Mouse (Mus musculus): ENCODE results near the gene Camk2n1. TPM values are rescaled to one million over a fixed set of nuclear protein-coding genes. Genes with fewer than 3 reads are reported as not detected.
"Not testable (repeated sequence)": the region's sequence is repeated elsewhere in the genome, so short reads cannot be mapped to it uniquely, and the experiment has no call there.

Gene Camk2n1
- polyA plus RNA-seq (2016; fragmentation: Nextera tagmentation; extraction: Ambion mirVana): 2.9 and 5.1 TPM in 2 replicates

DNA sequence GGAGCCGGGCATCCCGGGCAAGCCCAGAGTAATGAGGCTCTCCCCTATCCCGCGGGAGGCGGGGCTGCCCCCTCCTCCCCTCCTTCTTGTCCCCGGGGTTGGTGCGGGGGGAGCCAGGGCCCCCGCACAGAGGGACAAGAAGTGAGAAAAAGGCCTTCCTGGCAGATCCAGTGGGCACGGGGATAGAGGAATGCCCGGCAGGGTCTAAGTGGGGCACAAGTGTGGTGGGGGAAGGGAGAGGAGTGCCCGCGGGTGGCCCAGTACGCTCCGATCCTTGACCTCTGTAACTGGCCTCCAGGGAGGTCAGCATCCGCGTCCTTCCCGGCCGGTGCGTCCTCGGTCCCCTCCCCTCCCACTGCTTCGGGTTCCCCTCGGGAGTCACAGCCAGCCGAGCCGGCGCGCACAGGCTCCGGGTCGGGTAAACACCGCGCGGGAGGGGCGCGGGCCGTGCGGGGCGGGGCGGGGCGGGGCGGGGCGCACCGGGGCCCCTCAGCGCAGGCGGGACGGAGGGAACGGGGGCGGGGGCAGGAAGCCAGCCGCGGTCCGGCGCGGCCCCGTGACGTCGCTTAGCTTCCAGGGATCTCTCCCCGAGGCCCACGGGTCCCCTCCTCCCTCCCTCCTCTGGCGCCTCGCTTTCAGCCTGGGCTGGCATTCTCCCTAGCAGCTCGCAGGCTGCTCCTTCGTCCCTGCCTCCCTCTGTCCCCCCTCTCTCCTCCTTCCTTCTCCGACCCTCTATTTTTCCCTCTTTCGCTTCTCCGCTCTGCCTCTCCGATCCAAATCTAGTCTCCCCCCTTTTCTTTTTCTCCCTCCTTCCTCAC is at the start of gene Camk2n1:
Camk2n1 (plus strand) TSS at position 562 of the 818 bp plus-strand sequence.
- H3K36me3 ChIP-seq: no peaks in the 10 kb centered on the region
- DNase-seq (ENCODE audit: low spot score): peak; percentile 79
- under 1% methylated on average over 63 of the region's 64 CpGs for WGBS
- H3K4me1 ChIP-seq (replicated peaks): peaks cover 74% of the 10 kb centered on the region
- peaks cover 86% of the 10 kb centered on the region for H3K27me3 ChIP-seq (ENCODE audit: insufficient read depth, poor library complexity, severe bottlenecking)
- H3K27ac ChIP-seq: peak within 1 kb of the TSS; percentile 97
- H3K4me3 ChIP-seq: peak within 1 kb of the TSS; percentile 79
- no peaks in the 10 kb centered on the region for H3K9me3 ChIP-seq

DNA sequence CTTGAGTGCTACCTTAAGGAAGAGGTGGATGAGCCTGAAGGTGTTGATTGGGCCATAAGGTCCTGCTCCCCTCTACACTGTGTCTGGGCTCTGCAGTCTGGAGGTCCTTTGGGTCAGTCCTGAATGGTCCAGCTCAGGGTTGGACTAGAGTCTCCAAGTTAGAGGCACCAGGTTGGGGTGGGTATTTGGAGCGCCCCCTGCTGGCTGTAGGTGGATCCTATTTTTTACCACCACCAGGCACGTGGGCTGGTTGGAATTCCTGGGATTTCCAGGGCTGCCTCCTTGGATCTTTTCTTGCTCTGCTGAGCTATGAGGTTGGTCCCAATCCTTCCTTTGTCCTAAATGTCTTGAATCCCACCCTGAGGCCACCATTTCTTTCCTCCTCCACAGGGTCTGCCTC is 49.3 kb upstream of the Camk2n1 start:
- WGBS: 2% methylated on average over 2 of the region's 2 CpGs
- no peaks in the 10 kb centered on the region for H3K4me1 ChIP-seq (replicated peaks)
- H3K27ac ChIP-seq: no peak overlapping the region
- DNase-seq (ENCODE audit: low spot score): peak; percentile 43
- no peaks in the 10 kb centered on the region for H3K9me3 ChIP-seq
- H3K27me3 ChIP-seq (ENCODE audit: insufficient read depth, poor library complexity, severe bottlenecking): peaks cover 16% of the 10 kb centered on the region
- no peaks in the 10 kb centered on the region for H3K36me3 ChIP-seq
- H3K4me3 ChIP-seq: no peak overlapping the region

DNA sequence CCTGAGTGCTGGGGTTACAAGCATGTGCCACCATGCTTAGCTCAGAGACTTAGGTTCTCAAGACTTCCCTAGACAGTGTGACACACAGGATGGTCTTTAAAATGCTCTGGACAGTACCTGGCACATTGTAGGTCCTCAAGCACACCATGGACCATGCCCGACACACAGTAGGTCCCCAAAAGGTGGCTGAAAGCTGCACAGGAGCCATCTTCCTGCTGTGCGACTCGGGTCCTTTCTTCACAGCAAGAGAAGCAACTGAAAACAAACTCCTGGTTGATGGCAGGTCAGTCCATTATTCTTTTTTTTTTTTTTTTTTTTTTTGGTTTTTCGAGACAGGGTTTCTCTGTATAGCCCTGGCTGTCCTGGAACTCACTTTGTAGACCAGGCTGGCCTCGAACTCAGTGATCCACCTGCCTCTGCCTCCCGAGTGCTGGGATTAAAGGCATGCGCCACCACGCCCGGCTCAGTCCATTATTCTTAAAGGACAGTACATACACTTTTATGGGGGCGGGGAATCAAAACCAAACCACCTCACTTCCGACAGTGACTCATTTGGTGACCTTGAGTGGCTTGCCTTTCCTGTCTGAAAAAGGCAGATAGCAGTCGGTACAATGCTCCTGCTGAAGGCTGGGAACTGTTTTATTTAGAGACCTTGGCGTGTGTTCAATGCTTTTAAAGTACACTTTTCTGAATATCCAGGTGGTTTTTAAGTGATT is 46.5 kb upstream of the Camk2n1 start:
- H3K27me3 ChIP-seq (ENCODE audit: insufficient read depth, poor library complexity, severe bottlenecking): peaks cover 22% of the 10 kb centered on the region
- no peak for DNase-seq (ENCODE audit: low spot score)
- peaks cover 7% of the 10 kb centered on the region; the same call in 1 of the 2 replicates for H3K4me1 ChIP-seq (replicated peaks)
- no peaks in the 10 kb centered on the region for H3K9me3 ChIP-seq
- no peaks in the 10 kb centered on the region for H3K36me3 ChIP-seq
- no peak overlapping the region for H3K27ac ChIP-seq
- WGBS: 86% methylated on average over 12 of the region's 13 CpGs
- H3K4me3 ChIP-seq: no peak overlapping the region

DNA sequence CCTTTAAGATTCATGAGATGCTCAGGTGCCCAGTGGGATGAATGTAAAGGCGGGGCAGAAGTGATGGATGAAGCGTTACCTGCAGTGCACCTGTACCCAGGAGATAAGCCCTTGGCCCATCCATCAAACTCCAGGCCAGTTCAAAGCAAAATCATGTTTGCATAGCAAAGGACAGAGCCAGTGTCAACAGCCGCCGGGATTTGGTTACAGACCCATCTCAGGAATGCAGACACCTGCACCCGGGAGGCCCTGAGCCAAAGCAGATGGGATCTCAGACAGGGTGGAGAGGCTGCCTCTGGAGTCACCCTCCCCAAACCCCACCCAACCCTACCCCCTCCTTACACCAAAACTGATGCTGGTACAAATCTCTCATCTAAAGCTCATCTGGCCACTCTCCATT is 43.1 kb upstream of the Camk2n1 start:
- H3K9me3 ChIP-seq: no peaks in the 10 kb centered on the region
- peaks cover 23% of the 10 kb centered on the region for H3K4me1 ChIP-seq (replicated peaks)
- H3K4me3 ChIP-seq: no peak overlapping the region
- H3K27ac ChIP-seq: no peak overlapping the region
- 18% methylated on average over 5 of the region's 5 CpGs for WGBS
- H3K36me3 ChIP-seq: no peaks in the 10 kb centered on the region
- DNase-seq (ENCODE audit: low spot score): no peak
- peaks cover 40% of the 10 kb centered on the region for H3K27me3 ChIP-seq (ENCODE audit: insufficient read depth, poor library complexity, severe bottlenecking)

DNA sequence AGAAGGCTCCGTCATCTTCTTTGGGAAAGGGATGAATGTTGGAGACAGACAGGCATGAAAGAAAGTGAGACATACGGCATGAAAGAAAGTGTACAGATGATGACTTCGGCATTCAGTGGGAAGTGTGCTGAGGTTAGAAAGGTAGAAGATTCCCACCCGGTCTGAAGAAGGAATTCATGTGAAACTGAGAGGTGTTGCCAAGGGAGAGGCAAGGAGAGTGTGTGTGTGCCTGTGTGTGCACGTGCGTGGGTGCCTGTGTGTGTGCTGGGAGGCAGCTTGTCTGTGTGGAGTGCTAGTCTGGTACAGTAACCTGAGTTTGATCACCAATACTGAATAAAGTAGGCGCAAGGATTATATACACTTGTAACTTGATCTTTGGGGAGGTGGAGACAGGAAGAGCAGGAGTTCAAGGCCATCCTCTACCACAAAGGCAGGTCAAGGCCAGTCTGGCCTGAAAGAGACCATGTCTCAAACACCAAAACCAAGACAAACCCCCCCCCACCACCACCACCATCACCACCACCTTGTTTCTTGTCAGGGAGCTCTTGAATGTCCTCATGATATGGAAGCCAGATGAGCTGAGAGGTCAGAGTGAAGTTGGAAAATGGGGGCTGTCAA is 42.5 kb upstream of the Camk2n1 start:
- no peak for DNase-seq (ENCODE audit: low spot score)
- H3K4me1 ChIP-seq (replicated peaks): peaks cover 23% of the 10 kb centered on the region
- H3K27ac ChIP-seq: no peak overlapping the region
- peaks cover 44% of the 10 kb centered on the region for H3K27me3 ChIP-seq (ENCODE audit: insufficient read depth, poor library complexity, severe bottlenecking)
- no peak overlapping the region for H3K4me3 ChIP-seq
- H3K36me3 ChIP-seq: no peaks in the 10 kb centered on the region
- H3K9me3 ChIP-seq: no peaks in the 10 kb centered on the region
- WGBS: 53% methylated on average over 7 of the region's 7 CpGs

DNA sequence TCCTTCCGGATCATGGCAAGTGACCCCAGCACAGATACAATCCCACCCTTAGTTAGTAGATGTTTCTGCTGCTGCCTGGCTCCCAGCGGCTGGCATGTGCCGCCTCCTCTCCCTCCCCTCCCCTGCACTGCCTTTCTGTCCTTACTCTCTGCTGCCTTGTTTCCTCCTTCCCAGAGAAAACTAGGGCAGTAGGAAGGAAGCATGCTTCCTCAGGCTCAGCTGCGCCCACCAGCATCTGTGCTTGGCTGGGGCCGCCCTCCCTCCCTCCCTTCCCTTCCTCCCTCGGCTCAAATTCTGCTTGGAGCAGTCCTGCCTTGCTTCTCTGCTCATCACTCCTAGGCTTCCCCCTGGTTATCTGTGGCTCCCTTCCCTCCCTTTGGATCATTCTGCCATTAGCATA is 39.4 kb upstream of the Camk2n1 start:
- Histone ChIP-seq H3K27me3 (ENCODE audit: insufficient read depth, poor library complexity, severe bottlenecking) (peaks cover 40% of the 10 kb centered on the region), H3K9me3 (no peaks in the 10 kb centered on the region), H3K4me3 (no peak overlapping the region), H3K27ac (no peak overlapping the region), H3K4me1 (replicated peaks) (peaks cover 26% of the 10 kb centered on the region), H3K36me3 (no peaks in the 10 kb centered on the region)
- DNase-seq (ENCODE audit: low spot score): peak; percentile 7
- 24% methylated on average over 6 of the region's 6 CpGs for WGBS

DNA sequence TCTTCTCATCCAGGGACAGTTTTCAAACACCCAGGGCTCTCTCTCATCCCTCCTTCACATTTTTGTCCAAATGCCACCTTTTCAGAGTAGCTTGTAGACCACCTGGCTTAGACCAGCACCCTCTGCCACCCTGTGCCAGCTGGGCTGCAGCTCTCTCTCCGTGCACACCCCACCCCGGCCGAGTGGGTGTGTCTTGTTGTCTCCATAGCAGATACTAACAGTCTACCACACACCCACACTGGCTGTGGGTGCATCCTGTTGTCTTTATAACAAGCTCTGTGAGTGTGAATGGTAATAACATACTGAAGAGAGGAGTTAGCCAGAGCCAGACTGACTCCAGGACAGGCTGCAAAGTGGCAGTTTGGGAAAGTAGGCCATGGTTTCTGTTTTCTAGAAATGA is 38.1 kb upstream of the Camk2n1 start:
- Histone ChIP-seq H3K36me3 (no peaks in the 10 kb centered on the region), H3K27ac (no peak overlapping the region), H3K9me3 (no peaks in the 10 kb centered on the region), H3K27me3 (ENCODE audit: insufficient read depth, poor library complexity, severe bottlenecking) (peaks cover 37% of the 10 kb centered on the region), H3K4me1 (replicated peaks) (peaks cover 23% of the 10 kb centered on the region), H3K4me3 (no peak overlapping the region)
- DNase-seq (ENCODE audit: low spot score): no peak
- WGBS: 75% methylated on average over 3 of the region's 3 CpGs

DNA sequence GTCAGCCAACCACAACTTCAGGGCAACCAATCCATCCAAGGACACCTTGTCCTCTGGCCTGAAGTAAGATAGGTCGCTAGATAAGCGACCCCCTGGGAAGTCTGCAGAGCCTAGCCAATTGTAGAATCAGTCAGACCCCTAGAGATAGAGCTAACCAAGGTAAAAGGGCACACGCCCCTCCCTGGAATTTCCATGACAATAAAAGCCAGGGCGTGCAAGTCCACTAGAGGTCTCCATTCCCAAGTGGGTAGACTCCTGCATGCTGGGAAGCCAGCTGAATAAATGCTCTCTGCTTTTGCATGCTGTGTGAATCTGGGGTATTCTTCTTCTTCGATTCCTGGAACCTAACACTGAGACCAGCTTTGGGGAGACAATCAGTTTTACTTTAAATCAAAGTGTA is 37.7 kb upstream of the Camk2n1 start:
- no peak for DNase-seq (ENCODE audit: low spot score)
- no peaks in the 10 kb centered on the region for H3K9me3 ChIP-seq
- no peak overlapping the region for H3K4me3 ChIP-seq
- peaks cover 32% of the 10 kb centered on the region for H3K27me3 ChIP-seq (ENCODE audit: insufficient read depth, poor library complexity, severe bottlenecking)
- peaks cover 19% of the 10 kb centered on the region for H3K4me1 ChIP-seq (replicated peaks)
- H3K27ac ChIP-seq: no peak overlapping the region
- WGBS: 51% methylated on average over 5 of the region's 5 CpGs
- H3K36me3 ChIP-seq: no peaks in the 10 kb centered on the region

DNA sequence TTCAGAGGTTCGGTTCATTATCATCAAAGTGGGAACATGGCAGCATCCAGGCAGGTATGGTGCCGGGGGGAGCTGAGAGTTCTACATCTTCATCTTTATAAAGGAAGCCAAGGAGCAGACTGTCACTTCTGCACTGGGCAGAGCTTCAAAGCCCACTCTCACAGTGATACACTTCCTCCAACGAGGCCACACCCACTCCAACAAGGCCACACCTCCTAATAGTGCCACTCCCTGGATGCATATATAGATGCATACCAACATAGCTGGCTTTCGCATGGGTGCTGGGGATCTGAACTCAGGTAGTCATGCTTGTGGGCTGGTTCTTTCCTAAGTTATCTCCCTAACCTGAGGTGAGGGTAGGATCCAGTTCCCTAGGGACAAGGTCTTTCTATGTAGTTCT is 36.2 kb upstream of the Camk2n1 start:
- H3K27me3 ChIP-seq (ENCODE audit: insufficient read depth, poor library complexity, severe bottlenecking): peaks cover 22% of the 10 kb centered on the region
- DNase-seq (ENCODE audit: low spot score): no peak
- H3K4me1 ChIP-seq (replicated peaks): peaks cover 19% of the 10 kb centered on the region
- no peak overlapping the region for H3K4me3 ChIP-seq
- no peaks in the 10 kb centered on the region for H3K9me3 ChIP-seq
- H3K27ac ChIP-seq: no peak overlapping the region
- no peaks in the 10 kb centered on the region for H3K36me3 ChIP-seq
- WGBS: 86% methylated on average over 4 of the region's 4 CpGs

DNA sequence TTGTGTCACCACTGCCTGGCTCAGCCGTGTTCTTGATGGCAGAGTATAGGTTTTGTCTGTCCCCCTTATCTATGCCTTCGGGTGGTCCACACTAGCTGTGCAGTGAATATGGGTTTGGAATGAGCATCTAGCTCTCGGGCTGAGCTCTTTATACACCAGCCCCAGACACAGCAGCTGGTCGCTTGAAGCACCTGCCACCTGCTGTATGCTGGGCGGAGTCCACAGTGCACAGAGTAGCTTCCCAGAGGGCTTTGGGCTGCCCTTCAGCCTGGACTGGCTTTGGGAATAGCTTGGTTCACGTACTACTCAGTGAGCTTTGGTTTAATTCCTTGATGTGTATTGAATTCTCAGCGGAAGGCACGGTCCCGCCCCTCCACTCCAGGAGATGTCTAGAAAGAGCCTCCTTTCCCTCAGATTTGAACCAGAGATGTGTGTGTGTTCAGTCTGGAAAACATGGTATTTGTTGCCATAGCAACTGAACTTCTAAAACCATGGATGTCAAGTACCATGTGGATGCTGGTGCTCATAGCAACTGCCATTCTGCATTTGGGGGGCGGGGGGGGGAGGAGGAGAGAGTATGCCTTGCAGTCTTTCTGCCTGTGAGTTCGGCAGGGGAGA is 35.7 kb upstream of the Camk2n1 start:
- DNase-seq (ENCODE audit: low spot score): no peak
- Histone ChIP-seq H3K4me1 (replicated peaks) (peaks cover 19% of the 10 kb centered on the region), H3K36me3 (no peaks in the 10 kb centered on the region), H3K27me3 (ENCODE audit: insufficient read depth, poor library complexity, severe bottlenecking) (peaks cover 22% of the 10 kb centered on the region), H3K27ac (no peak overlapping the region), H3K9me3 (no peaks in the 10 kb centered on the region), H3K4me3 (no peak overlapping the region)
- 66% methylated on average over 11 of the region's 11 CpGs for WGBS

DNA sequence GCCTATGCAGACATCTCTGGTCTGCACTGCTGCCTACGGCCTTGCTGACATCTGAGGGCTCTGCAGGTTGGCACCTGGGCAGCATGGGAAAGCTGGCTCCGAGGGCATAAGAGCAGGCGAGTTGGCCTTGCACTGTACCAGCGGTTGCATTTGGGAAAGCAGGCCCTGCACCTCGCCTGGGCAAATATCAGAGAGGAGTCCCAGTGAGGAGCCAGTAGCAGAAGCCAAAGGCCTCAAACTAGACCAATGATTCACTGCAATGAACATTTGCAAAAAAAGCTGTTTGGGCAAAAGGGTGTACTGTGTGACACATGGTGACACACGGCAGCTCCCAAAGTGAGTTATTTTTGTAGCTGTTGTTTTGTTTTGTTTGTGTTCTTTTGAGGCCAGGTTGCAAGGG is 29.1 kb upstream of the Camk2n1 start:
- H3K27me3 ChIP-seq (ENCODE audit: insufficient read depth, poor library complexity, severe bottlenecking): peaks cover 13% of the 10 kb centered on the region; the same call in 1 of the 2 replicates
- DNase-seq (ENCODE audit: low spot score): no peak
- H3K27ac ChIP-seq: no peak overlapping the region
- H3K9me3 ChIP-seq: no peaks in the 10 kb centered on the region
- no peak overlapping the region for H3K4me3 ChIP-seq
- 79% methylated on average over 6 of the region's 6 CpGs for WGBS
- H3K36me3 ChIP-seq: no peaks in the 10 kb centered on the region
- 0 out of 2 replicates have a peak, but pooled peaks cover 2% of the 10 kb centered on the region for H3K4me1 ChIP-seq (replicated peaks)

DNA sequence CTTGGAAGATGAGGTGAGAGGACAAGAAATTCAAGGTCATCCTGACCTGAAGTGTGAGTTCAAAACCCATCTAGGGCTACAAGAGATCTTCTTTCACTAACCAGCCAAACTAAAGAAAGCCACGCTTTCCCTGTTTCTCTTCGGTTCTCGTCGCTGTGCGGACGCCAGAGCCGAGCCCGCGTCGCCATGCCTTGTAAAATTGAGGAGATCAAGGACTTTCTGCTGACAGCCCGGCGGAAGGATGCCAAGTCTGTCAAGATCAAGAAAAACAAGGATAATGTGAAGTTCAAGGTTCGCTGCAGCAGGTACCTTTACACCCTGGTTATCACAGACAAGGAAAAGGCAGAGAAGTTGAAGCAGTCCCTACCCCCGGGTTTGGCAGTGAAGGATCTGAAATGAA is 28.5 kb upstream of the Camk2n1 start:
- H3K4me1 ChIP-seq (replicated peaks); H3K9me3 ChIP-seq; H3K36me3 ChIP-seq; H3K27ac ChIP-seq; H3K4me3 ChIP-seq; DNase-seq (ENCODE audit: low spot score): not testable (repeated sequence)
- 89% methylated on average over 14 of the region's 14 CpGs for WGBS
- peaks cover 13% of the 10 kb centered on the region; the same call in 1 of the 2 replicates for H3K27me3 ChIP-seq (ENCODE audit: insufficient read depth, poor library complexity, severe bottlenecking)
